Mouse (Mus musculus) heart, adult 2 months (tissue): ENCODE data around the gene Dock8. TPM values are rescaled to one million over a fixed set of nuclear protein-coding genes. Genes with fewer than 3 reads are reported as not detected.
A peak's percentile ranks its signal among the peaks of the same experiment; 100 is the strongest.

Source experiments
- DNase-seq, 2 experiments: peaks; one replicate each; pipeline ENCODE4 v3.0.0; 2021
- H3K27ac ChIP-seq: fragments of 200-600 bp; 2 replicates; pipeline ENCODE4 v1.8.1; 2022
- H3K27me3 ChIP-seq: fragments of 200-500 bp; 2 replicates; pipeline ENCODE4 v1.6.1; 2012; ENCODE audit warnings: mild to moderate bottlenecking, low read length, inconsistent platforms, mixed read lengths; ENCODE audit not compliant: control insufficient read depth, insufficient read depth
- H3K36me3 ChIP-seq: fragments of 200-500 bp; 2 replicates; pipeline ENCODE4 v1.6.1; 2012; ENCODE audit warnings: low read length, inconsistent platforms; ENCODE audit not compliant: control insufficient read depth, insufficient read depth
- H3K4me1 ChIP-seq: fragments of 200-500 bp; 2 replicates; pipeline ENCODE4 v1.6.1; 2011; ENCODE audit warnings: low read length; ENCODE audit not compliant: control insufficient read depth, insufficient read depth
- H3K4me3 ChIP-seq: fragments of 200-600 bp; 2 replicates; pipeline ENCODE4 v1.8.1; 2022
- H3K79me2 ChIP-seq: fragments of 200-500 bp; replicated peaks from 2 replicates; pipeline ENCODE4 v1.6.1; 2012; ENCODE audit warnings: mild to moderate bottlenecking, inconsistent platforms, low read length, moderate library complexity, mixed read lengths; ENCODE audit not compliant: control insufficient read depth, insufficient read depth
- H3K9ac ChIP-seq: fragments of 200-500 bp; 2 replicates; pipeline ENCODE4 v1.6.1; 2012; ENCODE audit warnings: low read depth, mild to moderate bottlenecking, control low read depth, inconsistent platforms, low read length, mixed read lengths
- CTCF ChIP-seq: fragments of 200-600 bp; IDR thresholded peaks from 2 replicates; pipeline ENCODE4 v1.8.1; 2022; ENCODE audit warnings: antibody characterized with exemption, mild to moderate bottlenecking, moderate library complexity
- EP300 ChIP-seq: fragments of 200-500 bp; IDR thresholded peaks from 2 replicates; pipeline ENCODE4 v1.6.1; 2011; ENCODE audit warnings: low read depth, low read length, control low read depth; ENCODE audit not compliant: insufficient read depth
- POLR2A ChIP-seq: fragments of 200-500 bp; IDR thresholded peaks from 2 replicates; pipeline ENCODE4 v1.6.1; 2011; ENCODE audit warnings: mild to moderate bottlenecking, low read depth, low read length, control low read depth; ENCODE audit not compliant: insufficient read depth
- whole genome bisulfite sequencing: fragments of 180-500 bp; shearing (Covaris S2); methylation state at CpG from one replicate; pipeline ENCODE4 v1.1.7; 2018; 5-methylcytosine and 5-hydroxymethylcytosine counted together
- intact Hi-C: fragments of 180-260 bp; cut with DNase I; formaldehyde crosslinking; loops from one replicate; pipeline ENCODE4 v1.15.1; 2025
- polyA plus RNA-seq: library from polyadenylated mRNA; depleted of rRNA; stranded (reverse); fragments of >200 nt; gene quantifications from 2 replicates; pipeline ENCODE4 v1.2.3, GENCODE M21; 2012
- total RNA-seq, 2 experiments: library from RNA; stranded (reverse); gene quantifications; 2 replicates each; pipeline ENCODE4 v1.2.3; 2021

Gene Dock8
- total and polyA plus RNA-seq, 3 experiments, result 5.7 to 24.7 (median 17.5) TPM

DNA sequence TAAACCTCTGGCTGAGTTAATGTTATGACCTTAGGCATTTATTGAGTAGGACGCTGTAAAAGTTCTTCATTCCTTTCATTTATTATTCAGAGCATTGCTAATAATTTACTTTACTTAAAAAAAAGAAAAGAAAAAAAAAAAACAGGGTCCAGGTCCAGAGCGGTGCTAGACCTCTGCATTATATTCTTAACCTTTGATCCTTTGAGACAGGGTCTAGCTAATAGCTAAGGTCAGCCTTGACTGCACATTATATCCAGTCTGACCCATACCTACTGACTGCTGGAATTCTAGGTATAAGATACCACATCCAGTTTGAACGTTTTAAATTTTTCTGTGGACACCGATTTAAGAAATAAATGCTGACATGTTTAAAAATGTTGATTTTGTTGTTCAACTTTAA, 16.3 kb upstream of the Dock8 start:
- 86% methylated on average over 4 of the region's 4 CpGs for WGBS
- Histone ChIP-seq H3K79me2 (no peaks in the 10 kb centered on the region), H3K9ac (no peak overlapping the region), H3K27me3 (no peaks in the 10 kb centered on the region), H3K4me3 (no peak overlapping the region), H3K36me3 (no peaks in the 10 kb centered on the region), H3K27ac (no peak overlapping the region), H3K4me1 (no peaks in the 10 kb centered on the region; the same call in none of the 2 replicates)
- intact Hi-C loops, result no loop called here
- no peak for DNase-seq
- no peak for TF ChIP-seq POLR2A
- no peak for TF ChIP-seq CTCF
- TF ChIP-seq EP300, result no peak

DNA sequence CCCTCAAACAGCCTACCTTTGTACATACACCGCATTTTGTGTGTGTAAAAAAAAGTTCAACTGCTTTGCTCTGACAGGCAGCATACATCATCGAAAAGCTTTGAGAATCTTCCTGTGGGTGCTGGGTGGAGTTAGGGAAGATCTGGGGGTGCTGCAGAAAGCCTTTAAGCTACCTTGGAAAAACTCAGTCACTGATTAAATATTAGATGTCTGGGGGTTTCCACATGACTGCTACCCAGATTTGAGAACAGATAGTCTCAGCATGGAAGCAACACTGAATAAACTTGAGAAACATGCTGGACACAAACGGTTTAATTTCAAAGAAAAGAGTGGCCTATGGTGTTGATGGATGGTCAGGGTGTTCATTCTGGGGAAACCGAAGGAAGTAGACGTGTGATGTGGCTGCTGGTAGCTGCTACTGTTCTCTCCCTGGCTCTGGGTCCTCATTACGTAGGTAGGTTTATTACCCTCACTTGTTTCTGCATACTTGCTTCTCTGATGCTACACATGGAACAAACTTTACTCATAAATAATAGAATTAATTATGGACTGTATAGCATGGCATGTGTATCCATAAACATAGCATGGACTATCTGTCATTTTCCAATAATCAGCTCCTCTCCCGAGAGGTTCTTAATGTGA, 15.4 kb upstream of the Dock8 start:
- intact Hi-C loops, result no loop called here
- H3K36me3 ChIP-seq, result no peaks in the 10 kb centered on the region; the same call in 1 of the 2 replicates
- no peak overlapping the region for H3K27ac ChIP-seq
- H3K4me1 ChIP-seq, result peaks cover 3% of the 10 kb centered on the region
- no peak overlapping the region for H3K4me3 ChIP-seq
- H3K9ac ChIP-seq, result no peak overlapping the region
- TF ChIP-seq POLR2A (no peak), EP300 (no peak), CTCF (no peak)
- no peak for DNase-seq
- H3K79me2 ChIP-seq, result no peaks in the 10 kb centered on the region
- WGBS, result 74% methylated on average over 7 of the region's 7 CpGs
- no peaks in the 10 kb centered on the region for H3K27me3 ChIP-seq

DNA sequence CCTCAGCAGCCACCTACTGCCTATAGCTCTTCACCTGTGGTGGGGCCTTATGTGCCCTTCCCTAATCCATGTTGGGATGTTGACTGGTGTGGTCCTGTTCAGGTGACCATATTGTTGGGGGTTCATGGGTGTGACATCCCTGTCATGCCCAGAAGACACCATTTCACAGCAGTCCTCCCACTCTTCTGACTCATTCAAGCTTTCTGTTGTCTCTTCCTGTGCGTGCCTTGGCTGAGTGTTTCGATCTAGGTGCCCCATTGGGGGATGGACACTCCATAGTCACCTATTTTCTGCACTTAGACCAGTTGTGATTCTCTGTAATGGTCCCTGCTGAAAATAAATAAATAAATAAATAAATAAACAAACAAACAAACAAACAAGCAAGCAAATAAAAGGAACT, 14.3 kb upstream of the Dock8 start:
- WGBS, result 89% methylated on average over 2 of the region's 2 CpGs
- intact Hi-C loops, result no loop called here
- Histone ChIP-seq H3K36me3 (no peaks in the 10 kb centered on the region; the same call in 1 of the 2 replicates), H3K27ac (no peak overlapping the region), H3K9ac (no peak overlapping the region), H3K4me3 (no peak overlapping the region), H3K4me1 (peaks cover 3% of the 10 kb centered on the region), H3K79me2 (no peaks in the 10 kb centered on the region), H3K27me3 (no peaks in the 10 kb centered on the region)
- no peak for DNase-seq
- TF ChIP-seq EP300 (no peak), POLR2A (no peak), CTCF (no peak)

DNA sequence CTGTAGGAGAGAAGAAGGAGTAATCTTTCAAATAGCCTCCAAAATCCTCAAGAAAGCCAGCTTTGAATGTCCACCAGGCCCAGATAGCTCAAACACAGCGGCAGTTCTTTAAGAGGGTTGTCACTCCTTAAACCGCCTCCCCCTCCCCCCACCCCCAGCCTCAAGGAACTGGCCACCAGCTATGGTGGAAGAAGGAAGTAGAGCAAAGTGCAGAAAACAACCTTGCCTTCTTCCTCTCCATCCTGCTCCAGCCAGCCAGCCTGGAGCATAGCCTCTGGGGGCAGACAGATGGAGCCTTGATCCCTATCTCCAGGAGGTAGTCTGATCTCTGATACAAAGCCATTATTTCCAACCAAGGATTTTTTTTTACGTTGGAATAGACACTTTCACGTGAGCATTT, 12.0 kb upstream of the Dock8 start:
- H3K4me3 ChIP-seq, result no peak overlapping the region
- TF ChIP-seq POLR2A (no peak), CTCF (no peak), EP300 (no peak)
- H3K9ac ChIP-seq, result no peak overlapping the region
- DNase-seq, result no peak
- H3K79me2 ChIP-seq, result no peaks in the 10 kb centered on the region
- no peaks in the 10 kb centered on the region for H3K27me3 ChIP-seq
- H3K36me3 ChIP-seq, result no peaks in the 10 kb centered on the region; the same call in 1 of the 2 replicates
- H3K27ac ChIP-seq, result no peak overlapping the region
- H3K4me1 ChIP-seq, result peaks cover 3% of the 10 kb centered on the region
- intact Hi-C loops, result no loop called here
- 69% methylated on average over 4 of the region's 4 CpGs for WGBS

DNA sequence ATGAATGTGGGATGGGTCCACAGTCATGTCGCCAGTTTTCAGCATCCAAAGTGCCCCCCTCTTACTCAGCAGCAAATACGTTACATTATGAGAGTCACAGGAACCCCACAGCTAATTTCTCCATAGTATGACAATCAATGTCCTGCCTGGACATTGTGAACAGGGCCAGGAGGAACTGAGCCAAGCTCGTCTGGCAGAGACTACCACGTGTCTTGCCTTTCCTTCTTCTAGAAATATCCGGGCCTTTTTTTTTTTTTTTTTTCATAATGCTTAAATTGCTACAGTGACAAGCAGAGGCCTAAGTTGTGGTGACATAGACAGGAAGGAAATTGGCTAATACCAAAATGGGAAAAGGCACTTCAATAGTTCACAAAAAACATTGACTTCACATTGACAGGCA, 10.5 kb upstream of the Dock8 start:
- H3K9ac ChIP-seq, result no peak overlapping the region
- WGBS, result 17% methylated on average over 5 of the region's 5 CpGs
- TF ChIP-seq POLR2A, result no peak
- TF ChIP-seq EP300, result no peak
- TF ChIP-seq CTCF, result no peak
- intact Hi-C loops, result no loop called here
- H3K4me3 ChIP-seq, result no peak overlapping the region
- H3K27ac ChIP-seq, result no peak overlapping the region
- no peaks in the 10 kb centered on the region for H3K79me2 ChIP-seq
- no peaks in the 10 kb centered on the region; the same call in 1 of the 2 replicates for H3K36me3 ChIP-seq
- H3K4me1 ChIP-seq, result peaks cover 3% of the 10 kb centered on the region
- DNase-seq, result peak in 1 of 2 experiments; percentile 55
- H3K27me3 ChIP-seq, result no peaks in the 10 kb centered on the region

DNA sequence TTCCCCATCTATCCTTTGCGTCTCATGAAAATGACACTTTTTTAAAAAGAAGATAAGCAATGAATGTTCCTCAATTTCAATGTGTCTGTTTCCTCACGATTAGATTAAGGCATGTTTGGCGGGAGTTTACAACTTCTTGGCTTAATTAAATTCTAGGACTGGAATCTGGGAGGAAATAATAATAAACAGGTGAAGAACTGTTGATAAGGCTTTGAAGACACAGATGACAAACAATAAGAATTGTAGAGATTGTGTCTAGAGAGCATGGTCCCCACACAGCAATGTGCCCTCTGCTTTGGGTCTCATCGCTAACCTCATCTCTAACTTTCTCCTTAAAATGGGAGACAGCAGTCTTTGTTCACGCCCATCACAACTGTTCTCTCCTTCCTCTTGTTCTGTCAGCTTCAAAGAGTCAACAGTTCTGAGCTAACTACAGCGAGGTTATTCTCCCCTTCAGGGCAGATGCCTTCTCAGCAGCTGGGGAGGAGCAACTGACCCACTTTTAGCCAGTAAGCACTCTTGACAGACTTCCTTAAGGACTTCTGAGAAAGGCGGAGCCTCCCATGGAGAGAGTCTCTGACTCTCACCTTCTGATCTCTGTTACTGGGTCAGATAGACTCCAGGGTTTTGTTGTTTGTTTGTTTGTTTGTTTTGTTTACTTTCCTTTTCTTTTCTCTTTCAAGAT, 9.1 kb upstream of the Dock8 start:
- H3K27ac ChIP-seq, result no peak overlapping the region
- no peak for DNase-seq
- intact Hi-C loops, result no loop called here
- no peak overlapping the region for H3K9ac ChIP-seq
- WGBS, result 57% methylated on average over 7 of the region's 7 CpGs
- no peaks in the 10 kb centered on the region; the same call in 1 of the 2 replicates for H3K36me3 ChIP-seq
- peaks cover 3% of the 10 kb centered on the region for H3K4me1 ChIP-seq
- H3K27me3 ChIP-seq, result no peaks in the 10 kb centered on the region
- H3K4me3 ChIP-seq, result no peak overlapping the region
- H3K79me2 ChIP-seq, result no peaks in the 10 kb centered on the region
- no peak for TF ChIP-seq CTCF
- TF ChIP-seq EP300, result no peak
- TF ChIP-seq POLR2A, result no peak
